Mouse (Mus musculus): ENCODE measurements at regions not wholly inside any gene's neighbourhood (a gene's known extent, or its start where the extent isn't known, plus 50 kb on each side); places are given as distances from the start of the nearest gene placed in this dataset.
A peak's percentile ranks its signal among the peaks of the same experiment; 100 is the strongest.

DNA sequence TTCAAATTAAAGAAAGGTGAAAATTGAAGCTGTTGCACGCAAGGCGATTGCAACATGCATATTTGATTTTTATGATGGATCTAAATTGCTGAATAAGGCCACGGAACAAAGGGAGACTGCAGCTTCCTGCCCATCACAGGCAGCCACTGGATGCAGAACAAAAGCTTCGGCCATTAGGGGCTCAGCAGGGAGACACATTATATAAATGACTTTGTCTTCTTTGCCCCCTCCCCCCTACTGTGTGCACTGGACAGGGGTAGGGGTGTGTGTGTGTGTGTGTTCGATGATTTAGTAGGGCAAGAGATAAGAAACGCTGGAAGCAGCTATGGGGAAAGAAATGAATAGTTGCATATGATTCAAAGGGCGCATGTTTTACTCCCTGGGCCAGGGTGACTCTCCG lies 481.2 kb upstream of the Pmfbp1 start:
- Histone ChIP-seq H3K4me2 (no peak overlapping the region), H3K9ac (no peak overlapping the region), H3K4me3 (no peak overlapping the region), H3K4me1 (no peaks in the 10 kb centered on the region), H3K27ac (no peak overlapping the region), H3K27me3 (no peaks in the 10 kb centered on the region), H3K36me3 (no peaks in the 10 kb centered on the region), H3K9me3 (no peaks in the 10 kb centered on the region)
- WGBS, result 30% methylated on average over 8 of the region's 8 CpGs
- ATAC-seq (ENCODE audit: borderline replicate concordance, extremely low read depth, low FRiP score, low TSS enrichment), result no peak

DNA sequence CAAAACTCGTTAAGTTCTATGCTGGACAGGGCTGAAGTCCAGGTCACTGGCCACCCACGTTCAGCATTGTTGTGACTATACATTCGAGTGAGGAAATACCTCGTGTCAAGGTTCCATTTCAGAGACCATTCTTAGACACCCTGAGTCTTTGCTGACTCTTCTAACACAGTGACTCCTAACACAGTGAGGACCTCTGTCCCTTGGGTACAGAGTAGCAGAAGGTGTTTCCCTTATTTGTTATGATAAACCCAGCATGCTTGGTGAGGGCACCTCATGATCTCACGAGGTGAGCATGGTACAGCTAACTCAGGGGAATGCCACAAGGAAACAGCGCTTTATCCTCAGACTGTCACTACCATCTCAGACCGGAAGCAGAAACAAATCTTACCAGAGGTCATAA lies 480.2 kb upstream of the Pmfbp1 start:
- ATAC-seq (ENCODE audit: borderline replicate concordance, extremely low read depth, low FRiP score, low TSS enrichment), result no peak
- no peak overlapping the region for H3K4me3 ChIP-seq
- H3K27me3 ChIP-seq, result no peaks in the 10 kb centered on the region
- no peak overlapping the region for H3K27ac ChIP-seq
- no peaks in the 10 kb centered on the region for H3K9me3 ChIP-seq
- 61% methylated on average over 7 of the region's 7 CpGs for WGBS
- no peaks in the 10 kb centered on the region for H3K4me1 ChIP-seq
- no peak overlapping the region for H3K9ac ChIP-seq
- no peak overlapping the region for H3K4me2 ChIP-seq
- H3K36me3 ChIP-seq, result no peaks in the 10 kb centered on the region

DNA sequence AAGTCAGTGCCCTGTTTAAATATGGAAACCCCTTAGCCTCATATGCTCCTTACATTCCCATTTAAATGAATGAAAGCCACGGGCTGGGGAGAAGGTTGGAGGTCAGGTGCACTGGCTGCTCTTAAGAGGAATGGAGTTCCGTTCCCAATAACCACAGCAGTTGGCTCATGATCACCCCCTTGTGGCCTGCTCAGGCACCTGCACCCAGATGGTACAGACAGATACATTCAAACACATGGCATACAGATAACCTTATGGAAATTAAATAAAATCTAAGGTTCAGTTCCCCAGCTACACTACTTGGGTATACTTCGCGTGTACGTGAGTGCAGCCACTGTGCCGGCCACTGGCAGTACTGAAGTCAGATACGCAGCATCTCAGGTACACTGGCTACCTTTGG lies 479.1 kb upstream of the Pmfbp1 start:
- Histone ChIP-seq H3K36me3 (no peaks in the 10 kb centered on the region), H3K4me3 (no peak overlapping the region), H3K4me2 (no peak overlapping the region), H3K9me3 (no peaks in the 10 kb centered on the region), H3K27ac (no peak overlapping the region), H3K27me3 (no peaks in the 10 kb centered on the region), H3K9ac (no peak overlapping the region), H3K4me1 (no peaks in the 10 kb centered on the region)
- WGBS, result 66% methylated on average over 7 of the region's 7 CpGs
- no peak for ATAC-seq (ENCODE audit: borderline replicate concordance, extremely low read depth, low FRiP score, low TSS enrichment)

DNA sequence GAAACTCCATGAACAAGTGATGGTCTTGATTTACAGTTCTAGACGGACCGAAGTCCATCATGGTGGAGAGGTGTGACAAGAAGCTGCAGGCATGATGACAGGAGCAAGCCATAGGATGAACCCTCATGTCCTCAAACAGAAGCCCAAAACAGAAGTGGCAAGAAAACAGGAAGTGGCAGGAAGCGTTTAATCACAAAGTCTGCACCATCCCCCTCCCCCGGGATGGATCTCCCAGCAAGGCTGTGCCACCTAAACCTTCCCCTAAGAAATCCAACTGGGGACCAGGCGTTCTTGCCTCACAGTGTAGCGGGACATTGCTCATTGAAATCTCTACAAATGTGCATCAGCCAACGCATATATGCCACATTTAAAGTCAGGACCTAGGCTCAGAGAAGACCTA lies 474.3 kb upstream of the Pmfbp1 start:
- H3K9me3 ChIP-seq, result no peaks in the 10 kb centered on the region
- no peaks in the 10 kb centered on the region for H3K27me3 ChIP-seq
- H3K9ac ChIP-seq, result no peak overlapping the region
- H3K27ac ChIP-seq, result no peak overlapping the region
- WGBS, result 68% methylated on average over 7 of the region's 7 CpGs
- H3K4me1 ChIP-seq, result no peaks in the 10 kb centered on the region
- no peak overlapping the region for H3K4me2 ChIP-seq
- H3K36me3 ChIP-seq, result no peaks in the 10 kb centered on the region
- ATAC-seq (ENCODE audit: borderline replicate concordance, extremely low read depth, low FRiP score, low TSS enrichment), result no peak
- no peak overlapping the region for H3K4me3 ChIP-seq

DNA sequence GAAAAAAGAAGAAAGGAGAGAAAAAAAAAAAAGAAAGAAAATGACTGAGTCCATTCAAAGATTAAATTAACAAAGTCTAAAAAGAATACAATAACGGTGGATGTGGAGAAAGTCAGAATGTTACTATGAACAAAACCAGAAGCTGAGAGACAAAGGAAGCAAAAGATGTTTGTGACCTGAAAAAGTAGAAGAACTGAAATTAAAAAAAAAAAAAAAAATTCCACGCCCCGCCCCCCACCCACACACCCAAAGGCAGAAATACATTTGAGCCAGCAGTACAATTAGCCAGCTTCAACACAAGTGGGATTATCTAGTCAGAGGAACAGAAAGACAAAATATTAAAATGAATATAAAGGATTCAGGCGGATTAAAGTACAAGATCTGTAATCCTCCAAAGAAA lies 473.7 kb upstream of the Pmfbp1 start:
- H3K27me3 ChIP-seq, result no peaks in the 10 kb centered on the region
- H3K9me3 ChIP-seq, result no peaks in the 10 kb centered on the region
- no peak overlapping the region for H3K9ac ChIP-seq
- 86% methylated on average over 4 of the region's 4 CpGs for WGBS
- H3K27ac ChIP-seq, result no peak overlapping the region
- no peak overlapping the region for H3K4me2 ChIP-seq
- no peak overlapping the region for H3K4me3 ChIP-seq
- no peak for ATAC-seq (ENCODE audit: borderline replicate concordance, extremely low read depth, low FRiP score, low TSS enrichment)
- no peaks in the 10 kb centered on the region for H3K4me1 ChIP-seq
- H3K36me3 ChIP-seq, result no peaks in the 10 kb centered on the region

DNA sequence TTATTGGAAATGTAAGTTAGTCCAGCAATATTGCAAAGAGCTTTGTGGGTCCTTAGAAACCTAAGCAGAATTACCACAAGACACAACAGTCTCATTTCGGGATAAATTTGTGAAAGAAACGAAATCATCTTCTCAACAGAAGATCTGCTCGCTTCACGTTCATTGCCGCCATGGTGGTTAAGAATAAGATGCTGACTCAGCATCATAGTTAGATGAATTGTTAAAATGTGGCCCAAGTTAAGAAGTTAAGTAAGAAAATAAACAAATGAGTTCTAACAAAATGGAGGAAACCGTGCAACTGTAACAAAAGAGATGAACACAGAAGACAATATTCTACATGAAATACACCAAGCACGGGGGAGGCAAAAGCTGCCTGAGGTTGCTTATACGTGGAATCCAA lies 465.9 kb upstream of the Pmfbp1 start:
- WGBS, result 87% methylated on average over 8 of the region's 8 CpGs
- Histone ChIP-seq H3K27me3 (no peaks in the 10 kb centered on the region), H3K4me3 (no peak overlapping the region), H3K27ac (no peak overlapping the region), H3K9ac (no peak overlapping the region), H3K4me2 (no peak overlapping the region), H3K9me3 (no peaks in the 10 kb centered on the region), H3K36me3 (no peaks in the 10 kb centered on the region), H3K4me1 (no peaks in the 10 kb centered on the region)
- no peak for ATAC-seq (ENCODE audit: borderline replicate concordance, extremely low read depth, low FRiP score, low TSS enrichment)

DNA sequence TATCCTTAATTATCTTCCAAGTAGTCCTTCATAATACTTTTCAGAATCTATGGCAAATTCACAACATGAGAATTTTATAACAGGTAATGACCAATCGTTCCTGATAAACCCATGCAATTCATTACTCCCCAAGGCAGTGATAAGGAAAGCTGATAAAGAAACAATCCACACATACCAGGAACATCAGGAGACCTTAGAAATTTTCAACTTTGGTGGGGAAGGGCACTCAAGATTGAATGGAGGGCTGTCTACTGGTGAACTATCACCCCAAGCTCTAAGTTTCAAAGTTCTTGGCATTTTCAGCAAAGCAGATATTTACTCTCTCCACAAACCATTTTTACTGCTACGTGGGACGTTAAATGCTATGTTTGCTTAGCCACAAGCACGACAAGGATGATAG lies 440.2 kb upstream of the Pmfbp1 start:
- 61% methylated on average over 4 of the region's 4 CpGs for WGBS
- Histone ChIP-seq H3K4me1 (no peaks in the 10 kb centered on the region), H3K9ac (no peak overlapping the region), H3K4me2 (no peak overlapping the region), H3K36me3 (no peaks in the 10 kb centered on the region), H3K9me3 (no peaks in the 10 kb centered on the region; the same call in 1 of the 2 replicates), H3K27ac (no peak overlapping the region), H3K4me3 (no peak overlapping the region), H3K27me3 (no peaks in the 10 kb centered on the region)
- ATAC-seq (ENCODE audit: borderline replicate concordance, extremely low read depth, low FRiP score, low TSS enrichment), result no peak

DNA sequence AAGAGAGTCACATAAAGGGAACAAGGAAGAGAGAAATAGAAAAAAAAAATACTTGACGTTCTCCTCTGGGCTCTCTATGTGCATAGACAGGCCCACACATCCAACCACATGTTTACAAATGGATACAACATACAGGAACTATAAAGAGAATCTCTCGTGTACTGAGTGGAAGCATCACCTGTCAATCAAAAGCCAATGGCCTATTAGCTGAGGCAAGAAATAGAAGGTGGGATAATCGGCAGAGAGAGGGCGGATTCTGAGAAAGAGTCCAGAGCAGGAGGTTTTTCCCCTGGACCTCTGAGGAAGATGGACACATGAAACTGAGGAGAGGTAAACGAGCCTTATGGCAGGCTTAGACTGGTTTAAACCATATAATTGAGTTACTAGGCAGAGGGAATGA lies 434.7 kb upstream of the Pmfbp1 start:
- no peaks in the 10 kb centered on the region for H3K36me3 ChIP-seq
- no peak overlapping the region for H3K27ac ChIP-seq
- H3K27me3 ChIP-seq, result no peaks in the 10 kb centered on the region
- H3K9ac ChIP-seq, result no peak overlapping the region
- H3K9me3 ChIP-seq, result no peaks in the 10 kb centered on the region
- H3K4me3 ChIP-seq, result no peak overlapping the region
- no peak for ATAC-seq (ENCODE audit: borderline replicate concordance, extremely low read depth, low FRiP score, low TSS enrichment)
- no peaks in the 10 kb centered on the region for H3K4me1 ChIP-seq
- 78% methylated on average over 5 of the region's 5 CpGs for whole genome bisulfite sequencing
- H3K4me2 ChIP-seq, result no peak overlapping the region

DNA sequence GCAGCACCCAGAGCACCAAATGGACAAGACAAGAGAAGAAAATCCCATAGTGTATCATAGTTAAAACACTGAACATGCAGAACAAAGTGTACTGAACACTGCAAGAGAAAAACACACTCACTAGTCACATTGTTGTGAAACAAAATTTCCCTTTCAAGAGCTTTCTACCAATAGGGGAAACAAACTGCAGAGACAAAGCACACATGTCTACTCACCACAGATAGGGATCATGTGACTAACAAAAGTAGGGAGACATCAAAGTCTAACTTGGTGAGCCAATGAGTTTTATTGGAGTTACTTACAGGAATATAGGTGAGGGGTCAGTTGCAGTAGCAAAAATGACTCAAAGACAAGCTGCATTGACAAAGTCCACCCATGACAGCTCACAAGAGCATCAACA lies 431.5 kb upstream of the Pmfbp1 start:
- H3K9me3 ChIP-seq, result no peaks in the 10 kb centered on the region
- no peak for ATAC-seq (ENCODE audit: borderline replicate concordance, extremely low read depth, low FRiP score, low TSS enrichment)
- no peaks in the 10 kb centered on the region for H3K4me1 ChIP-seq
- H3K4me3 ChIP-seq, result no peak overlapping the region
- no peak overlapping the region for H3K9ac ChIP-seq
- H3K27ac ChIP-seq, result no peak overlapping the region
- H3K36me3 ChIP-seq, result no peaks in the 10 kb centered on the region
- no peaks in the 10 kb centered on the region for H3K27me3 ChIP-seq
- H3K4me2 ChIP-seq, result no peak overlapping the region

DNA sequence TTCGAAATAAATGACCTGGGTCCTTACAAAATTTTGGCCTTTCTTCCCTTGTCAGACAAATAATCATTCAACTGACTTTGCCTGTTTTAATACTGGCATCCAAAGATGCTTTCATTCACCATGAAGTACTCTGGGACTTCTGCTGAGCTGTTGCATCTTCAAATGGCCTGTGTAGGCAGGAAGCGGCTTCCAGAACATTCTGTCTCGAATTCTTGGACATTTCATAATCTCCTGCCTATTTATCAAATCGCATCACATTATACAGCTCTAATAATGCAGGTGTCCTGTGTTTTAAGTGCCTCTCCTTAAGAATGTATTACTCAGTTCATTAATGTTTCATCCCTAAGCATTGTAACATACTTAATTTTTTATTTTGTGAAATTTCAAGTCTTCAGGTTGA lies 420.1 kb upstream of the Pmfbp1 start:
- no peak overlapping the region for H3K4me2 ChIP-seq
- H3K4me3 ChIP-seq, result no peak overlapping the region
- H3K27ac ChIP-seq, result no peak overlapping the region
- H3K4me1 ChIP-seq, result no peaks in the 10 kb centered on the region
- 88% methylated on average over 4 of the region's 4 CpGs for WGBS
- H3K36me3 ChIP-seq, result no peaks in the 10 kb centered on the region
- H3K9me3 ChIP-seq, result no peaks in the 10 kb centered on the region
- no peak for ATAC-seq (ENCODE audit: borderline replicate concordance, extremely low read depth, low FRiP score, low TSS enrichment)
- H3K27me3 ChIP-seq, result no peaks in the 10 kb centered on the region
- no peak overlapping the region for H3K9ac ChIP-seq

DNA sequence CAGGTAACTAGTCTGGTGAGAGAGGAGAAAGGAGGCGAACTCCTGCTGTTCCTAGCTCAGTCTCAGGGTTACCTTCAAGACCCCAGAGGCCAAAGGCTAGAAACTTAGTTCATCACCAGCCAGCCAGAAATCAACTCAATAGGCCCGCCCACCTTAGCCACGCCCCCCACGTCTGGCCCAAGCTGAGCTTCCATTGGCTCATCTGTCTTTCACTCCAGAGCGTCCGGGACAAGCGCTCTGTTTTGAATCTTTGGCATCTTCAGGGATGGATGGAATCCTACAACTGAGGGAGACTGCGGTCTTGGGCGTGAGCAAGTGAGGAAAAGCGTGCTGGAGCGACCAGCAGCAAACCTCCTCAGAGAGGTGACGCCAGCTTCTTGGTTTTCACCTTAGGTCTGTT lies 418.8 kb upstream of the Pmfbp1 start:
- WGBS, result 15% methylated on average over 12 of the region's 12 CpGs
- Histone ChIP-seq H3K4me1 (no peaks in the 10 kb centered on the region), H3K4me3 (peak overlapping the region; percentile 43), H3K4me2 (peak overlapping the region; percentile 61), H3K27me3 (no peaks in the 10 kb centered on the region), H3K9me3 (no peaks in the 10 kb centered on the region), H3K36me3 (no peaks in the 10 kb centered on the region), H3K9ac (0 out of 2 replicates have a peak overlapping the region, but pooled peaks have one; percentile 11), H3K27ac (no peak overlapping the region)
- ATAC-seq (ENCODE audit: borderline replicate concordance, extremely low read depth, low FRiP score, low TSS enrichment), result peak; percentile 73; the same call in 1 of the 2 replicates

DNA sequence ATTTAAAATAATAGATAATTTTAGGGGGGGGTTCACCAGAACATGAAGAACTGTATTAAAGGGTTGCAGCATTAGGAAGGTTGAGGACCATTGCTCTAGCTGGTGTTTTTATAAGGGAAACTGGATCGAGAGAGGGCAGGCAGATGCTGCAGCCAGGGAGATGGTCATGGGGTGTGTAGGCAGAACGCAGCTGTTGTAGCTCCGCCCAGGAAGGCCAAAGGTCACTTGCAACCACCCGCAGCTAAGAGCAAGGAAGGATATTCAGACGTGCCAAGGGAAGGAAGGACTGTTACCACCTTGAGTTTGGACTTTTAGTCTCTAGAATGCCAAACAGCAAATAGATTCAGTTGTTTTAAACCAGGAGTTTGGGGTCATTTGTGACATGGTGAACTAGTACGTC lies 414.6 kb upstream of the Pmfbp1 start:
- no peaks in the 10 kb centered on the region for H3K27me3 ChIP-seq
- H3K4me2 ChIP-seq, result no peak overlapping the region
- no peak overlapping the region for H3K9ac ChIP-seq
- no peak for ATAC-seq (ENCODE audit: borderline replicate concordance, extremely low read depth, low FRiP score, low TSS enrichment)
- 40% methylated on average over 6 of the region's 6 CpGs for WGBS
- no peaks in the 10 kb centered on the region for H3K36me3 ChIP-seq
- no peak overlapping the region for H3K4me3 ChIP-seq
- no peak overlapping the region for H3K27ac ChIP-seq
- H3K9me3 ChIP-seq, result no peaks in the 10 kb centered on the region
- peaks cover 9% of the 10 kb centered on the region; the same call in 1 of the 2 replicates for H3K4me1 ChIP-seq

DNA sequence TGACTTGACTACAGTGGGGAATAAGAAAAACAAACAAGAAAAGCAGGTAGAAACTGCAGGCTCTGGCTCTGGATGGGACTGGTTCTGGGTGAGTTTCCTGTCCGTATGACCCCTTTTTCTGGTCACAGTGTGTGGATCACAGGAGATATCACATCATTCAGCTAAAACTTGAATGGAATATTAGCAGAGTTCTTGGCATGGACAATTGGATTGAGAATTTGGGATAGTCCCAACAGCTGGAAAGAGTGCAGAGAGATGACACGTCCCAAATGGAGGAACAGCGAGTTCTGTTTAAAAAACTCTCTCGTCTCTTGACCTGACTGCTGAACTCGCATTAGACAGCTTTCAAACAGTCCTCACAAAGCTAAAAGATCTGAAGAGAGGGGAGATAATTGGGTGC lies 412.5 kb upstream of the Pmfbp1 start:
- no peaks in the 10 kb centered on the region for H3K27me3 ChIP-seq
- H3K4me2 ChIP-seq, result no peak overlapping the region
- peak; percentile 84 for ATAC-seq (ENCODE audit: borderline replicate concordance, extremely low read depth, low FRiP score, low TSS enrichment)
- no peak overlapping the region for H3K9ac ChIP-seq
- H3K9me3 ChIP-seq, result no peaks in the 10 kb centered on the region
- H3K36me3 ChIP-seq, result no peaks in the 10 kb centered on the region
- peak overlapping the region; percentile 81 for H3K27ac ChIP-seq
- 32% methylated on average over 5 of the region's 5 CpGs for WGBS
- H3K4me1 ChIP-seq, result peaks cover 9% of the 10 kb centered on the region; the same call in 1 of the 2 replicates
- H3K4me3 ChIP-seq, result no peak overlapping the region
